Mouse (Mus musculus) testis, adult 2 months (tissue): ENCODE measurements at regions not wholly inside any gene's neighbourhood (a gene's known extent, or its start where the extent isn't known, plus 50 kb on each side); places are given as distances from the start of the nearest gene placed in this dataset.

ENCODE experiments used
- CTCF ChIP-seq: fragments of 200-500 bp; IDR thresholded peaks from 2 replicates; pipeline ENCODE4 v1.5.1; 2012; ENCODE audit warnings: low read depth, mild to moderate bottlenecking, inconsistent platforms, low read length, moderate library complexity; ENCODE audit not compliant: control insufficient read depth, insufficient read depth, insufficient replicate concordance
- POLR2A ChIP-seq: fragments of 200-500 bp; IDR thresholded peaks from 2 replicates; pipeline ENCODE4 v1.6.1; 2012; ENCODE audit warnings: low read depth, mild to moderate bottlenecking, inconsistent platforms, low read length, moderate library complexity; ENCODE audit not compliant: control insufficient read depth

DNA sequence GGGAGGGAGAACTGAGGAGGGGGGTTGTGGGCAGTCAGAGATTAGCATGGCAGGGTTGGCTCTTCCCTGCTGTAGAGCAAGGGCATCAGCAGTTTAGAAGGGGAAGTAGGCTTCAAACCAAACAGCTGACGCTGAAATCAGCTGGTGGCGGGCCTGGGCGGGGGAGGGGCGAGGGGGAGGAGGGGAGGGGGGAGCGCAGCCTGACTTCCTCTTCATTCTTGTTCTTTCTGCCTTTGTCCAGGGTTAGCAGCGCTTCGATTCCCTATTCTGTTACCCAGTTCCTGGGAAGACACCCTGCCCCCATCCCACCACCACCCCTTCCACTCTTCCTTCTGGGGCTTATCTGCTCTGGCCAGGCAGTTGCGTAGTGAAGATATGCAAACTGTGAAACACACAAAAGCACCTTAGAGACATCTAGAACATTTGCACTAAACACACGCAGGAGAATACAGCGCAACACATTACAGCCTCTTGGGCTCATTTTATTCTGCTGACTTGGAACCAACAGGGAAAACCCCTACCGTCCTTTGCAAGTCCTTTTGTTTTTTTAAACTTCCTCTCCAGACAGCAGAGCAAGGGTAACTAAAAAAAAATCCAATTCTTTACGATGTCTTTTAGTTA, 93.3 kb upstream of the Marcks start:
- TF ChIP-seq CTCF (no peak), POLR2A (no peak)
